Mouse (Mus musculus) cerebellum, adult 18-20 months (tissue): ENCODE measurements around the gene Enc1.

Source experiments
- DNase-seq, 2 experiments: peaks; one replicate each; pipeline ENCODE4 v3.0.0; 2021

The Enc1 gene

DNA sequence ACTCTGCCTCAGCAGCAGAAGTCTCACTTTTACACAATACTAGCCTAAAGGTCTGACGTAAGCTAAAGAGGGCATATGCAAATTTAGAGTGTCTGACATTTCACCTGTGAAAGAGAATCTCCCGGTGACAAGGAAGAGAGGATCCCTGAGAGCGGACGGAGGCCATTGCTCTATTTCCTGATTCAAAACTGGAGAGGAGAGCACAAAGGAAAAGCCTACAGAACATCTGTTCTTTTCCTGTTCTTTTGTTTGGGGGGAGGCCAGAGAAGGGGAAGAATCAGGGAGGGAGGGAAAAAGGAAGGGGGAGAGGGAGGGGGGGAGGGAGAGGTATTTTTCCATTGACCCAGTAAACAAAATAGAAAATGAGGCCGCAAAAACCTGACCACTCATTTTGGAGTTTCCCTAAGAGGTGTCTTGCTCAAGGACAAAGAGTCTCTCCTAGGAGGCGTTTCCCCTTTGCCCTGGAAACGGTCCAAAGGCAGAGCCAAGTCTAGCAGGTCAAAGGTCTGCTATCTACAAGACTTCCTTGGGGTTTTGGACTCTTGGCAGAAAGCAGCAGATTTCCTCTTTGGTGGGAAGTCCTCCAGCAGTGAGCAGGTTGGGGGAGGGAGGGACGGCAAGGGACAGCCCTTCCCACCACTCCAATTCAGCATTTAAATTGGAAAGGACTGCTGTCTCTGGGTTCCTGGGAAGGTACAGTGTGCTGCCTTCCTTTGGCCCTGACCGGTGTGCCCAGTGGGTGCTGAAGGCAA lies 54.4 kb downstream of the Enc1 start:
- DNase-seq = no peak

- DNase-seq = no peak
These were observed 54.9 kb downstream of the Enc1 start for GRCm38 (mm10) chr13:97295853-97296219.

GRCm38 (mm10) chr13:97296281-97296680 lies 55.4 kb downstream of the Enc1 start:
- DNase-seq = no peak

DNA sequence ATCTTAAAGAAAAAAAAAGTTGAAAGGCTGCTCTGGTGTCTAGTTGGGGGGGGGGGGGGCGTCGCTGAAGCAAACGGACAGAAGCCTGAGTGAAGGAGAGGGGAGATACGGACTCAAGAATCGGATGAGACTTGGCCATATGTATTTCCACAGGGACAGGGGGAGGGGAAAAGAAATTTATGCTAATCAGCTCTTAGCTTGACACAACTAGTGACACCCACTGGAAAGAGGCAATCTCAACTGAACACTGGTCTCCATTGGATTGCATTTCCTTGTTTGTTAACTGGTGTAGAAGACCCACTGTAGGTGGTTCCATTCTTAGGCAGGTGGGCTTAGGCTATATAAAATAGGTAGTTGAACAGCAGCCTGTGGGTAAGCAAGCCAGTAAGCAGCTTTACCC lies 55.9 kb downstream of the Enc1 start:
- no peak for DNase-seq

GRCm38 (mm10) chr13:97297418-97298050 lies 56.6 kb downstream of the Enc1 start:
- no peak for DNase-seq

GRCm38 (mm10) chr13:97298896-97299295 lies 58.0 kb downstream of the Enc1 start:
- no peak for DNase-seq

DNA sequence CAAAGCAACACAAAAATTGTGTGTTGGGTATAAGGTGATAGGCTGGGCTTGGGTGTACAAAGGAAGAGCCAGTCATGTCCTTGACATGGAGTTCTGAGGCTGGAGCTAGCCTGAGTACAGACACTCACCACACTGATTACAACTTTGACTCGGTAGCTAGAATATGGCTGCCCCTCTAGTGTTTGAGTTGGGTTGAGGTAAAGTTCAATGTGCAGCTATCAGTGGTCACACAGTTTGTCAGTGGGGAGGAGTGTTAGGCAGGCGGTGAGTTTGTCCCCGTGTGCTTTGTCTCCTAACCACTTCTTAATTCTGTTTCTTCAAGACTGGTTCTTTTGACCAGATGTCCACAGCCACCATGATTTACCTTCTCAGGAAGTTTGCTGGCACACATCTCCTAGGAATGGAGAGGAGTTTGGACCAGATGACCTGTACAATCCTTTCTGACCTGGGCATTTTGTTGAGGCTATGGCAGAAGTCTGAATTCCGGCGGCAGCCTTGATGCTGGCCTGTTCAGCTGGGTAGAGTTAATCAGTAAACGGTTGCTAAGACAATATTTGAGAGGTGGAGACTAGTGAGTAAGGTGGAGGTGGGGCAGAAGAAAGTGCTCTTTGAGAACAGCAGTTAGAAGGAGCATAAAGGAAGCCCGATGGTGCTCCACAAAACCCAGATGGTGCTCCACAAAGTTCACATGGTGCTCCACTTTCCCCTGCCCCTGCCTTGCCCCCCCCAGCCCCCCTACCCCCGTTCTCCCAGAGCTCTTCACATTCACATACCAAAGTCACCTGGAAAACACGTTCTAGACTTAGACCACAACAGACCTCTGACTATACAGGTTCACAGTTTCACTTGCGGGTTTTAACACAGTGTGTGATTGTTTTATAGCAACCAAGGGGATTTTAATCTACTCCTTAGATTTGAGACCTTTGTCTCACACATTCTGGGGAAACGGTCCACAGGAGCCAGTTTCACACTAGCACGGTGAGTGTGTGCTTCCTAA lies 59.3 kb downstream of the Enc1 start:
- DNase-seq = no peak
